Mouse (Mus musculus) cerebellum, adult 9-11 months (tissue): ENCODE results near the gene Naxe.
A peak's percentile ranks its signal among the peaks of the same experiment; 100 is the strongest.

Source experiments
- DNase-seq: peaks from one replicate; pipeline ENCODE4 v3.0.0; 2022

Naxe gene

DNA sequence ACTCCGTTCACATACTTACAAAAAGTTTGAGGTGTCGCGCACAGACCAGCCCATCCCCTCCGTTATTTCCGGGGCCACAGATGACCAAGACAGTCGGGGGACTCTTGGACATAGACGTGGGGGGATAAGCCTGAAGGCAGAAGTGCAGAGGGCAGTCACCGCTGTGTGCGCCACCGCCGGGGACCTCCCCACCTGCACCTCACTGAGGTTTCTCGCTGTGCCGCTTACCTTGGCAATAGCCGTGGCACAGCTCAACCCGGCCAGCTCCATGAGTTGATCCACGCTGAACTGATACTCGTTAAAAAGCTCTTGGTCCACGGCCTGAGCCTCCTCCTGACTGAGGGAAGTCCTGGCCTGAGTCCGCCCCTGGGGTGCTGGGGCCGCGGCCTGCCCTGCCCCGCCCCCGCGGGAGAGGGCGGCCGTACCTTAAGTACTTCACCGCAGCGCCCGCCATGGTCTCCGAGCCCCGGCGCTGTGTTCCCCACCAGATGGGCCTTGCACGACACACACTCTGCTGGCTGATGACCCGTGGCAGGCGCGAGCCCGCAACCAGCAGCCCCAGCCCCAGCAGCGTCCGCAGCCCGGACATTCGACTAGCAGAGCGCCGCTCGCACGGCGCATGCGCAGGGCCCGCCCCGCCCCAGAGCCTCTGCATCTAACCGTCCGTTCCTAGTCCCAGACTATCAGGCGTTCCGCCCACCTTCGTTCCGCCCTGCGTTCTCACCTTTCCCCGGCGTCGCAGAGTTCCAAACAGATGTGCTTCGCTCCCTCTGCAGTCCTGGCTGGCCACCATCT, at the start of gene Naxe:
TSS of gene Naxe (minus strand) at position 594 of the 795 bp plus-strand sequence.
- DNase-seq: peak; percentile 88

DNA sequence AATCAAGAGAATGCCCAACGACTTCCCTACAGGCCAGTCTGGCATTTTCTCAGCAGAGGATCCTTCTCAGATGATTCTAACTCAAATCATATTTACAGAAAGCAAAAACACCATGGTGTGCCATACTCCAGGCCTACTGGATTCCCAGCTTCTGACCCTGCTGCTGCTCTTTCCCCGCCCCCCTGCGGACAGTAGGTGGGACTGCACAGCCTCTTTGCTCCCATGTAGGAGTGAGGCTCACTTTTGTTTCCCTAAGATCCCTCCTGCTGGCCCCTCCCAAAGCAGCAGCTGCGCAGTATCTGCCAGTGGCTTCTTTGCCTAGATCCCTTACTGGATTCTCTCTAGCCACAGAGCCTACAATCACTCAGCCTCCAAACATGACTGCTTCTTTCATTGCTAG, 47.8 kb upstream of the Naxe start:
- no peak for DNase-seq

DNA sequence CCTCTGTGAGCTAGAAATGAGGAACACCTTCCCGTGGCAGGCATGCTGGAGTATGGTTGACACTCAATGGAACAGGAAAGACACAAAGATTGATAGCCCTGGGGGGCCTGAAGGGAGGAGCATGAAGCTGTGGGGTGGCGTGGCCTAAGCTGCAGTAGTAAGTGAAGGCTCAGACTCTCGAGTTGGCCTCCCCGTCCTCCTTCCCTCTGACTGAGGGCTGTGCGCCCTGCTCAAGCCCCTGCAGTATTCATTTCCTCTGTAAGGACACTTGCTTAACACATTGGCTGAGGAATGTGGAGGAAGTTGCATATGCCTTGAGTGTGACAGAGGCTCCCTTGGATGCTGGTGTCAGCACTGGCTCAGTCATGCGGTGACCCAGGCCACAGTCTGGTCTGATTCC, 44.3 kb upstream of the Naxe start:
- DNase-seq: no peak

DNA sequence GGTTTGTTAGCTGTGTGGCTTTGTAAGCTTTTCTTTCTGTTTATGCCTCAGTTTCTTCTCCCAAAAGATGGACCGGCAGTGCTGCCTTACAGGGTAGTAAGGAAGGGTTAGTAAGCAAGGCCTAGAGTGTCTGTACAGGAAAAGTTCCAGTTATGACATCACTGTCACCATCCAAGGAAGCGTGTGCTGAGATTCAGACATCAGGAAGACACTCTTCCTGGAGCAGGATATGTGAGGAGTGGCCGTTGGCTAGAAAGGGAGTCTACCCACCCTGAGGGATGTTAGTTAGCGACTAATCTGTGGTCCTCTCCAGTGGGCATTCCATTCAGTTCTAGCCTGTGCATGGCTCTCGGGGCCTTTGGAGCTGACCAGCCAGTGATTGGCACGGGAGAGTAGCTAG, 43.9 kb upstream of the Naxe start:
- no peak for DNase-seq

DNA sequence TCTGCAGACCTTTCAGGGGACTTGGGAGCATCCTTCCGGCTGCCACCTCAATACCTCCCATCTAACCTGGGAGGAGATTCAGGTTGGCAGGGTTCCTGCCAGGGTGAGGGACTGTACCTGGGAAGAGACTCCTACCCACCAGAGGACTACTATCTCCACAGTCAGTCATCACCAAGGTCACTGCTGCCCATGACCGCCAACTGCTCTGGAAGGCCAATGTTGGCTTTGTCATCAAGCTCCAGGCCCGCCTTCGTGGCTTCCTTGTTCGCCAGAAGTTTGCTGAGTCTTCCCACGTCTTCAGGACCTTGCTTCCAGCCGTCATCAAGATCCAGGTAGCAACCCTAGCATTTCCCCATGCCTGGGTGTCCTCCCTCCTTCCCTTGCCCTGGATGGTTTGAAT, 43.4 kb upstream of the Naxe start:
- DNase-seq: no peak

DNA sequence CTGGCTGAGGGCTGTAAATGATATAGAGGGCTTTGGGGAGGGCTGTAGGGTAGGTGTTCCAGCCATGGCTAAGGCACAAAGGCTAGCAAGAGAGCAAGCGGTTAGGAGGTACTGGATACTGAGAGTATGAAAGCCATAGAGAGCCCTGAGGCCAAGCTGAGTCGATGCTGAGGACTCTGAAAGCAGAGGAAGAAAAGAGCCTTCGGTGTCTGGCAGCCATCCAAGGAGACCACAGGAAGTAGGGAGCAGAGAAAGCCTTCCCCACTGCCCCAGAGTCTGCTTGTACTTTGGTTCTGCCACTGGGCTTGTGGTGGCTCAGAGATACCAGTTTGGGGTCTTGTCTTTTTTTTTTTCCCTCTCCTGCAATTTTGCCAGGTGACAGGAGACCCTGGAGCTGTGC, 42.0 kb upstream of the Naxe start:
- no peak for DNase-seq

DNA sequence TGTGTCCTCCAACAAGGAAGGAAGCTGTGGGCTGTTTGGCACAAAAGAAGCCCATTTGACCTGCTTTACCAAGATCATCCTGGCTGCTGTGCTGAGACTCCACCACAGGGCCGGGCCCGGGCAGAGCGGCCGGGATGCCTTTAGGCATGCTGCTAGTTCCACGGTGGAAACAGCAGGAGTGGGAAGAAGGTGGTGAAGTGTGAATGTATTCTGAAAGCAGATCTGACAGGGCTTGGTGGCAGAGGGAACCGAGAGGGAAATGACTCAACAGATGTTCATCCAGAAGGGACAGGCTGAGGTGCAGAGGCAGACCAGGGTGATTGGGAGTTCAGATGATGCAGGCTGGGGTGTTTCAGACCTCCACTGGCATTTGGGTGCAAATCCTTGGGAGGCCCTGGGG, 39.4 kb upstream of the Naxe start:
- no peak for DNase-seq

DNA sequence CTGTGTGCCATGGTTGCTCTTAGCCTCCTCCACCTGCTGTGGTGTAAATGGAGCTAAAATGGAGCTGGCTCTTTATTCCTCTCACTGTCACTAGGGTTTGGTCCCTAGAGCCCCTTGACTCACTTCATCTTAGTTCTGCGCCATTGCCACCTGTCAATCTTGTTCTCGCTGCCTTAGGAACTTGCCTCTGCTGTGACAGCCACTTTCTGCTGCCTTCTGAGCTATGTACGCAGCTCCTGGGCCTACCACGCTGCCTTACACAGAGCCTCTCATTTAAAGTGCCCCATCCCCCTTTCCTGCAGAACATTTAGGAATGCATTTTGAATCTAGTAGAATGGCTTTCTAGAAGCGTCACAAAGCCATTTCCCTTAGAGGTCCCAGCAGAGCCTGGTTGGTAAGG, 35.8 kb upstream of the Naxe start:
- DNase-seq: no peak

DNA sequence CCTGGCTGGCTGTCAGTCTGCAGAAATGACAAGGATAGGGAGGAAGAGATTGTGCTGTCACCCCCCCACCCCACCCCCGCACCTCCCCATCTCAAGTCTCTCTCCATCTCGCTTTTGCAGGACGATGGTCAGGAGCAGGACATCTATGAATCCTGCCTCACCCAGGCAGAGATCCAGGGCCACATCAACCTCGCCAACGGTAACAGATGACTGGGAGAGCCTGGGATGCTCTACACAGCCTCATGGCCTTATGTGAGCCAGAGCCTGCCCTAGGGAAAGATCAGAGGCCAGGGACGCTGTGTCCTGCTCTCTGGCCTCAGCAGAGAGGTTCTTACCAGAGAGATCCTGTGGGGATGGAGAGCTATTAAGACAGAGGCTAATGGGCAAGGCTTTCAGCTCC, 32.3 kb upstream of the Naxe start:
- DNase-seq: no peak

DNA sequence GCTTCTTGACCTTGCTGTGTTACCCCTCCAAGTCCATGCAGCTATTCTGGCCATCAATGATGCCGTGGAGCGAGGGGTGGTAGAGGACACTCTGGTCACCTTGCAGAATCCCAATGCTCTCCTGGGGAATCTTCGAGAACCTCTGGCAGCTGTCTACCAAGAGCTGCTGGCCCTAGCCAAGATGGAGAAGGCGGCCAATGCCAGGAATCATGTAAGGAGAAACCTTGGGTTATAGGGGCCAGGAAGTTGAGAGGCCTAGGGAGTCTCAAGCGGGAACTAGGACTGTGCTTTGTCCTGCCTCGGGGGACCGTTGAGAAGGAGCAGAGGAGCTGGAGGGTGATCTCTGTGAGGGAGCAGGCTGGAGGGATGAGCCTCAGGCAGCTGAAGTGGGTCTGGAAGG, 31.8 kb upstream of the Naxe start:
- DNase-seq: no peak

DNA sequence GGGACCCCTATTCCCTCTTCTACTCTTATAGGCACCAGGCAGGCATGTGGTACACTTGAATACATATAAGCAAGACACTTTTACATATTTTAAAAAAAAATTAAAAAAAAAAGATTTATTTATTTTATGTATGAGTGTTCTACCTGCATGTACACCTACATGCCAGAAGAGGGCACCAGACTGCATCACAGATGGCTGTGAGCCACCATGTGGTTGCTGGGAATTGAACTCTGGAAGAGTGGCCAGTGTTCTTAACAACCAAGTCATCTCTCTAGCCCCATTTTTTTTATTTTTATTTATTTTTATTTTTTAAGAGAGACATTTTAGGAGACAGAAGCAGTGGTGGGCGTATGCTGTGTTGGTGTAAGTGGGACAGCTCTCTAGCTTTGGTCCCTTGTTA, 29.4 kb upstream of the Naxe start:
- no peak for DNase-seq

DNA sequence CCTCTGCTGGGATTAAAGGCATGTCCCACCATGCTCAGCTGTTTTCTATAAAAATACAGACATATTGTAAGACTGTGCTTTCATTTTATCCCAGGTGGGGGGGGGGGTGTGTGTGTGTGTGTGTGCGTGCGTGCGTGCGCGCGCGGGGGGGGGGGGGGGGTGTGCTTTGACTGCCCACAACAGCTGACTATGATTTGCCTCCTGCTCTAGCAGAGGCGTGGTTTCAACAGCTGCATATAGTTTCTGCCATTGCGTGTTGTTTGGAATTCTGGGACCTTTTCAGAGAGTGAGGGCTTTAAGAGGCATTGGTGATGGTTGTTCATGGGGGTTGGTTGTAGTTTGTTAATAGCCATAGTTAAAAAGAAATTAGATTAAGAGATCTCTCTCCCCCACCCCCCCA, 27.2 kb upstream of the Naxe start:
- DNase-seq: no peak

DNA sequence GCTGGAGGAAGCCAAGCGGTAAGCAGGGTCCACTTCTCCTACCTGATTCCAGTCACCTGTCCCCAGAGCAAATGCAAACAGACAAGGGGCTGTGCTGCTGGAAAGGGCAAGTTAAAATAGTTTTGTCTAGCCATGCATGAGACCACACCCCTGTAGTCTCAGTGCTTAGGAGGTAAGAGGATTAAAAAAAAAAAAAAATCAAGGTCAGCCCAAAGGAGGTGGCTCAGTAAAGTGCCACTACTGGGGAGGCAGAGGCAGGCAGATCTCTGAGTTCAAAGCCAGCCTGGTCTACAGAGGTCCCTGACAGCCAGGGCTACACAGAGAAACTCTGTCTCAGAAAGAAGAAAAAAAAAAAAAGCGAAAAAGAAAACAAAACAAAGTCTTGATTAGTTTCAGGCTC, 25.7 kb upstream of the Naxe start:
- no peak for DNase-seq

DNA sequence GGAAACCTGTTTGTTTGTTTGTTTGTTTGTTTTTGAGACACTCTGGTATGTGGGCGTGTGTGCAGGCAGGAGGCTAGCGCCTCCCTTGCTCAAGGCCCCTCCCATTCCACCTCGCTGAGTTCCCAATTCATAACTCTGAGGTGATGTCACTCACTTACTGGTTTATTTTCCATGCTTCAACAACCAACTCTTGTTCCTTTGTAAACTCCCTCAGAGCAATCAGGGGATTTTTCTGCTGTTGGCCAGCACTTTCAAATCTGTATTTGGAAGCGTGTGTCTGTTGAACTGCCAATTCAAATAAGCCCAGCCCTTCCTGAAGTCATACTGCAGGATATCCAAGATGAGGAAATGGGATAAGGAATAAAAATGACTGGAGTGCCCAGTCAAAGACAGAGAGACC, 24.4 kb upstream of the Naxe start:
- no peak for DNase-seq

DNA sequence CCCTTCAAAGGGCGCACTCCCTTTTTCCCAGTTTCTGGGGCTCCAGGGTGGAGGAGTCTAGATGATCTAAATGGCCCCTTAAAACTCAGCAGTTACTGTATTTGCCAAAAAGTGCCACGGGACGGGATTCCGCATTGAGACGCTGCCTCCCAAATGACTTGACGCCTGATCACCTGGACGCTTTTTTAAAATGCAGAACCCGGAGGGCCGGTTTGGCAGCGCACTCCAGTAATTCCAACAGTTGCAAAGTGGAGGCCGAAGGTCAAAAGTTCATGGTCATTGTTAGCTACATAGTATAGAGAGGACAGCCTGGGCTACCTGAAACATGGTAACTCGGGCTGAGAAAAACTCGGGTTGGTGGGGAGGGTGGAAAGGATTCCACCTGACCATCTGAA, 23.9 kb upstream of the Naxe start:
- DNase-seq: no peak

DNA sequence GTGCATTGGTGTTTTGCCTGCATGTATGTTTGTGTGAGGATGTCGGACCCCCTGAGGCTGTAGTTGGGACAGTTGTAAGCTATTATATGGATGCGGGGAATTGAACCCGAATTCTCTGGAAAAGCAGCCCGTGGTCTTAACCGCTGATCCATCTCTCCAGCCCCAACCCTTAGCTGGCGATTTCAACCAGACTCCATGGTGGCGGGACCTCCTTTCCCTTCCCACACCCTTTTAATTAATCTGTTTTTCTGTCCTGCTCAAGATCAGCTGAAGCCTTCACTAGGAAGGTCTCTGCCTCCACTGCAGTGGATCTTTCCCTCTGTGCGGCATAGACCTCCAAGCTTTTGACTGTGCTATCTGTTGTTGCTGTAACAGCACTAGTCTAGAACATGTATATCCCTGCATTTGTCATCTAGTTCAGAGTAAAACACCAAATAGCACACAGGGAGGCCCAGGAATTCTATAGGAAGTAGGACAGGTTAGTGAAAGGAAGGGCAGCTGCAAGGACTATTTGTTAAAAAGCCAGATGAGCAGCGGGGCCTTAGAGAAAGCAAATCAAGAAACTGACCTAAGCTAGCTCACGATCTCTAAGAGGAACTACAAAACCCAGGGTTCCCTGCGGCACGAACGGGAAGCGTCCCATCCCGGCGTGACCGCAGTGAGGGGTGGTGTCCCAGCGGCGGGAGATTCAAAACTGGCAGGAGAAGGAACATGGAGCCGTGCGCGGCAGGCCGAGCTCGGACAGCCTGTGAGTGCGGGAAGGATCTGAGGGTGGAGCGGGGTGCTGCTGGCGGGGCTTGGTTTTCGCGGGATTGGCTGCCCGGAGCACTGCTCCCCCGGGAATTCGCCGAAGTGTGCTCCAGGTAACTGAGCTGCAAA, 23.3 kb upstream of the Naxe start, which contains the start of gene Iqgap3:
TSS of gene Iqgap3 (plus strand) at position 627 of the 879 bp plus-strand sequence.
- peak; percentile 89 for DNase-seq

DNA sequence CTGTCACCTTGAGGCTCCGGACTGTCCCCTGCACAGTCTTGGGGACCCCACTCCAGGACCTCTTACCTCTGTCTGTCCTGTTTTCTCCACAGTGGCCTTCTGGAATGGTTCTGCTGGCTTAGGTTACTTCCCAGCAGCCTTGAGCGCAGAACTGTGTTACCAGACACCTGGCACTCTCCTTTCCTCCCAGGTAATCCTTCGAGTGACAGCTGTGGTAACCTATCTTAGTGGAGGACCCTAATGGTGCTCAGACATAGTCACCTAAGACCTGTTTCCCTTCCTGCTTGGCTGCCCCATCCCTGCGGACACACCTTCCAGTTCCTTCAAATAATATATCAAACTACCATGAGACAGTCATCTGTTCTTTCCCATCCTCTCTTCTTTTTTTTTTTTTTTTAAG, 19.9 kb upstream of the Naxe start, which contains the start of gene Ttc24:
TSS of gene Ttc24 (minus strand) at position 101 of the 400 bp plus-strand sequence.
- DNase-seq: no peak

DNA sequence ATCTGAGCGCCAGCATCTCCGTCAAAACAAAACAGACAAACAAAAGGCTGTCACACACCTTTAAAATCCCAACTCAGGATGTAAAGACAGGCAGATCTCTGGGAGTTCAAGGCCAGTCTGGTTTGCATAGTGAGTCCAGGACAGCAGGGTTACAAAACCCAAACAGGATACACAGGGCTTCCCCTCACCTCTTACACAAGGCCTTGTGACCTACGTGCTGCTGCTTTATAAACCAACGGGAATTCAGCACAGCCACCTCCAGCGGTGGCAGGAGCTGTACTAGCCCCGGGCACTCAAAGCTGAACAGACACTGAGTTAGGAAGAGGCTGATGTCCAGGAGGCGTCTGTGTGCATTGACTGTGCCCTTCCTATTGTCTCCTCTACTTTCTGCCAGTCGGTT, 19.1 kb upstream of the Naxe start:
- no peak for DNase-seq

DNA sequence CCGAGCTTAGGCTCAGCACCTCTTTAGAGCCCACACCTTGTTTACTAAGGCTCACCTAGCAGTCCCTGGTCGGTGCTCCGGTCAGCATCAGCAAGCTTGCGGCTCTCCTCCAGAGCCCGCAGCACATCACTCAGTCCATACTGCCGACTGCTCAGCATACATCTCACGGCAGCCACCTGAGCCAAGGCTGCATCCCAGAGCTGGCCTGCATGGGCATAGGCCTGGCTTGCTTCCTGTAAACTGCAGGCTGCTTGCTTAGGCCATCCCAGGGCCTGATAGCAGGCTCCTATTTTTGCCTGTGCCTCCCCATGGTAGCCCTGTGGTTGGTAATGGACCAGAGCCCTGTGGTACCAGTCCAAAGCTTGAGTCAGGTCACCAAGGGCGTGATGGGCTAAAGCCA, 16.5 kb upstream of the Naxe start:
- DNase-seq: no peak

DNA sequence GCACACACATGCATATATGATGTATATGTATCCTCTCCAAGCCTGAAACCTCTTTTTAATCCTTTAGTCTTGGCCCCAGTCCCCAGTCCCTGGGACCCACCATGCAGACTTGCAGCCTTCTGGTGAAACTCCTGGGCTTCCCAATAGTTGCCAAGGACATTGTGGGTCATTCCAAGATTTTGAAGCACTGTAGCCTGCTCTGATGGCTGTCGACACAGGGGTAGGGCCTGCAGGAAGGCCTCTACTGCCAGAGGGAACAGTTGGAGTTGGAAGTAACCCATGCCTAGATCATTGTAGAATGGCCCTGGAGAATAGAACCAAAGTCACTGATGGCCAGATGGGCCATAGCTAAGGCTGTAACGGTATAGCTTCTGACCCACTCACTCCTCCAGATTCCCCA, 16.1 kb upstream of the Naxe start:
- no peak for DNase-seq

DNA sequence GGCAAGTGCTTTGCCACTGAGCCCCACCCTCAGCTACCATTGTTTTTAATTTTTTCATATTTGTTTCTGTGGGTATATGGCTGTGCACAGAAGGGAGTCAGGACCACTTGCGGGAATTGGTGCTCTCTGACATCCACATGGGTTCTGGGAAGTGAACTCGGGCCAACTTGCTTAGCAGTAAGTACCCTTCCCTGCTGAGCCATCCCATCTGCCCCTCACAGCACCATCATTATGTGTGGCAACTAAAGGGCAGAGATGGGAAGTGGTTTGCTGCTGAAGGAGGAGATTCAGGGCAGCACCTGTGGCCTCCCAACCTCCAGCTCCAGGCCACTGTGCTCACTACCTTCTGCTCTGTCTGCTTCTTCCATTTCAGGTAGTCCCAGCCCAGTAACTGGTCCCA, 15.3 kb upstream of the Naxe start:
- no peak for DNase-seq

DNA sequence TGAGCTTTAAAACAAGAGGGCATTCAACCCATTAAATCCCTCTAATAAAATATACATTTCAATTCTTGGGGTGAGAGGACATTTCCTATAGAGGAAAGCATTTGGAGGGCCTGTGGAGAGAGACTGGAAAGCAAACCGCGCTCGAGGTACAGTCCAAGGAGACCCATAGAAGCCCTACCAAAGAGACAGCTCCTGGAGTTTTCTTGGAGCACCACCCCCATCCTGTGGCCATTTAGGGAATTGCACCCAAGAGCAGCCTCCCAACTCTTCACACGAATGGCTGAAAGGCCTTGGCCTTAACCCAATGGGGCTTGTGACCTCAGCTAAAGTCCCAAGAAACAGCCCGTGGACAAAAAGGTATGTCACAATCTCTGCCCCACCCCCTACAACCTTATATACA, 13.5 kb upstream of the Naxe start:
- DNase-seq: peak; percentile 82

DNA sequence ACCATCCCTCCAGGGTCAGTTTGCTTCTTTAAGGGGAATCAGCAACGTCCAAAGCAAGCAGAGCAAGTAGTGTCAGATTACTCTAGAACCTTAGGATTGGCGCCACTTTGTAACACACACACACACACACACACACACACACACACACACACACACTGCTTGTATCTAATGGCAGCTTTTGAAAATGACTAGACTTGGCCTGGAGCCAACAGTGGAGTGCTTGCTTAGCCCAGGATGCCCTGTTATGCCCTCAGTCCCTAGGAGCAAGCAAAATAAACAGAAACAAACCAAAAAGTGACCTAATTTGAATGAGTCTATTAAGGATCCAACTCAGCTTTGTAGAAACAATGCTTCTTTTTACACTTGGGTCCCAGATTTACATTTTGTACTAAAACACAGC, 10.1 kb upstream of the Naxe start:
- no peak for DNase-seq

DNA sequence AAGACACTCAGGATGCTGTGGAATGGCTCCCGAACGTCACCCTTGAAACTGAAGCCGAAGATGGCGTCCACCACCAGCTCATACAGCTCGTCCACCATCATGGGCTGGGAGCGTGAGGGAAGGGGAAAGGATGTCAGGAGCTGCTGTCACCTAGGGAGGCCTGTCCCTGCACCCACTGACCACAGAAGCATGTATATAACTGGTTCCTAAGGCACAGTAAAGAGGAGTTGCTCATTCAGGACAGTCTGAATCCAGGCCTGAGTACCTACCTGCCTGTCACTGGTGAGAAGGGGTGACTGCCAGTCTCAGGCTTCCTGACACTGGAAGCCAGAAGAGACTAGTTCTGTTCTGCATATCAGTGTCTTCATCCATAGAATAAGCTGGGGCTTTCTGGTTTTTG, 1.3 kb downstream of the Naxe start:
- DNase-seq: no peak
